Mouse (Mus musculus): ENCODE measurements around the gene Agmat. TPM values are rescaled to one million over a fixed set of nuclear protein-coding genes. Genes with fewer than 3 reads are reported as not detected.

Gene Agmat
- total RNA-seq, 4 experiments from 2014 or later, result 1.2 to 3.1 (median 1.8) TPM

Other genes starting within 250 kb of the Agmat start
- gene Spen, start 208.1 kb upstream of the Agmat start, total RNA-seq (2022), result 10 to 100 TPM; 57.2 to 66.6 (median 62.1) TPM
- 1 to 10 TPM; 1.3 to 3.0 (median 2.1) TPM for gene Fblim1, start 140.6 kb upstream of the Agmat start, total RNA-seq (2022)
- gene Tmem82, start 128.0 kb upstream of the Agmat start, total RNA-seq (2022), result 1 to 10 TPM in 1 of 4 experiments, under 1 TPM in 3; 0.43 to 1.1 (median 0.51) TPM
- gene Slc25a34, start 122.9 kb upstream of the Agmat start, total RNA-seq (2022), result 1 to 10 TPM; 3.7 to 4.8 (median 4.2) TPM
- gene Plekhm2, start 81.8 kb upstream of the Agmat start, total RNA-seq (2022), result 100 to 1,000 TPM; 103 to 120 (median 107) TPM
- 1 to 10 TPM in 3 of 4 experiments, not detected in 1; 2.3 to 2.6 (median 2.3) TPM for gene Rsc1a1, start 61.1 kb upstream of the Agmat start, total RNA-seq (2022)
- 10 to 100 TPM; 40.6 to 44.3 (median 42.9) TPM for gene Ddi2, start 23.3 kb upstream of the Agmat start, total RNA-seq (2022)
- 10 to 100 TPM; 42.6 to 43.8 (median 42.8) TPM for gene Dnajc16, start 44.3 kb downstream of the Agmat start, total RNA-seq (2022)
- 10 to 100 TPM; 23.3 to 30.5 (median 25.5) TPM for gene Casp9, start 46.9 kb downstream of the Agmat start, total RNA-seq (2022)
- gene Cela2a, start 79.5 kb downstream of the Agmat start, total RNA-seq (2022), result not detected
- gene Ctrc, start 99.7 kb downstream of the Agmat start, total RNA-seq (2022), result not detected
- 100 to 1,000 TPM; 257 to 276 (median 261) TPM for gene Efhd2, start 128.2 kb downstream of the Agmat start, total RNA-seq (2022)